ENCODE assay signal across 9 mouse cellular contexts in the genomic region with DNA sequence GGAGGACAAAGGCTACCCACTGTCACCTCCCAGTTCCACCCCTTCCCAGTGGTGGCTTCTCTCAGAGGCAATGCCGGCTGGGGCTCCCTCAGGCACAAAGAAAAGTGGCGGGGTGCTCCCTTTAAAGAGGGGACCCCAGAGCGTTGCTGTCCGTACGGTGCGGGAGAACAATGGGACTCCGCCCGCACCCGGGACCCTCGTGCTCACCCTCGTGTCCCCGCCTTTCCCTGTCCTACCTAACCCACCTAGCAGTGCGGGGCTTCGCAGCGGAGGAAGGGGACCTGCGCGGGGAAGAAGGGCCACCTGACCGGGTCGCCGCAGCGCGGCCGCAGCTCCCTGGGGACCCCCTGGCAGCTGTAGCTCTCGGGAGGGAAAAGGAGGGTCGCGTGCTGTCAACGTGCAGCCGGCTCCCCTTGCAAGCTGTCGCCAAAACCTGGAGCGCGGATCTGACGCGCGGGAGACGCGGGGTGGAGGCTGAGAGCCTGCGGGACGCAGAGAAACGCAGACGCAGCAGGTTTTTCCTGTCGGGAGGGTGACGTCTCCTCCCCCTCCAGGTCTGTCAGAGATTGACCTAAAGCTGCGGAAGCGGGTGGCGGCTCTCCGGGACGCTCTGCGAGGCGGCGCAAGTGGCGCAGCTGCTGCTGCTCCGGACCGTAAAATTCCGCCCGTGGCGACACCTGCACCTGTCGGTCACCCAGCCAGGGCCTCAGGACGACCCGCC. TPM values are rescaled to one million over a fixed set of nuclear protein-coding genes. Genes with fewer than 3 reads are reported as not detected.
DNase-seq lines count a peak whose midpoint lies in the region; ATAC-seq and TF ChIP-seq lines count a peak whose summit lies in the region.
"Had no signal": no experiment of that assay in that cellular context is flagged by ENCODE, and none has a peak within 500 bp of the region (broad histone marks: within the 10 kb centered on the region; RNA-seq: fewer than 3 reads in every experiment).

No protein-coding gene starts in this region.

- TF ChIP-seq POLR2A in bone marrow macrophage, adult 2 months (IDR thresholded peaks at IDR 0.05; ENCODE audit: borderline replicate concordance, low read depth, low read length) = no peak
- TF ChIP-seq POLR2A in embryonic fibroblast, embryonic 13.5 days (IDR thresholded peaks at IDR 0.05; ENCODE audit: low read depth, low read length) = 0 out of 2 replicates have a peak, but pooled peaks have one; percentile 22

- TF ChIP-seq CTCF in bone marrow macrophage, adult 2 months (IDR thresholded peaks at IDR 0.05; ENCODE audit: low read depth, low read length) = no peak
- TF ChIP-seq CTCF in embryonic fibroblast, embryonic 13.5 days (IDR thresholded peaks at IDR 0.05; ENCODE audit: borderline replicate concordance, insufficient read depth, low read length) = no peak

- no peaks in the 10 kb centered on the region for H3K27me3 ChIP-seq in heart, embryonic 11.5 days (ENCODE audit: control insufficient read depth, insufficient read depth, low read length)
- H3K27me3 ChIP-seq in kidney, embryonic 16.5 days (ENCODE audit: insufficient read depth, low read length) = peaks cover 12% of the 10 kb centered on the region; the same call in 1 of the 2 replicates
- peaks cover 27% of the 10 kb centered on the region for H3K27me3 ChIP-seq in liver, embryonic 12.5 days (replicated peaks)

- H3K4me3 ChIP-seq in bone marrow macrophage, adult 2 months (ENCODE audit: insufficient read depth, low read length) = peak overlapping the region; percentile 75
- H3K4me3 ChIP-seq in embryonic fibroblast, embryonic 13.5 days (ENCODE audit: insufficient read depth, low read length) = peak overlapping the region; percentile 88
- peak overlapping the region; percentile 81 for H3K4me3 ChIP-seq in heart, embryonic 11.5 days (ENCODE audit: low read depth, low read length)
- H3K4me3 ChIP-seq in kidney, embryonic 16.5 days (ENCODE audit: low read length) = peak overlapping the region; percentile 74
- H3K4me3 ChIP-seq in liver, embryonic 12.5 days = peak overlapping the region; percentile 86

- H3K9ac ChIP-seq in heart, embryonic 11.5 days (ENCODE audit: low read depth, low read length) = peak overlapping the region; percentile 88
- H3K9ac ChIP-seq in kidney, embryonic 16.5 days (replicated peaks; ENCODE audit: low read length) = peak overlapping the region; percentile 80
- peak overlapping the region; percentile 95 for H3K9ac ChIP-seq in liver, embryonic 12.5 days

- peak; percentile 43 for ATAC-seq in heart, embryonic 11.5 days (replicated peaks; ENCODE audit: insufficient number of reproducible peaks, low FRiP score, low TSS enrichment)
- peak; percentile 73 for ATAC-seq in kidney, embryonic 16.5 days (ENCODE audit: low FRiP score, low TSS enrichment)
- peak; percentile 10 for ATAC-seq in liver, embryonic 12.5 days

- DNase-seq in A20 (ENCODE audit: low read depth, low spot score) = peak; percentile 88
- peak; percentile 77 for DNase-seq in naive thymus-derived CD4-positive, alpha-beta T cell, adult 2 months (ENCODE audit: low read depth)
- DNase-seq in spleen, postnatal 4 days (ENCODE audit: low spot score in 2 of 2) = peak; percentile 74 to 90

- peaks cover 29% of the 10 kb centered on the region for H3K4me1 ChIP-seq in bone marrow macrophage, adult 2 months (ENCODE audit: control insufficient read depth, insufficient read depth, low read length)
- peaks cover 15% of the 10 kb centered on the region for H3K4me1 ChIP-seq in embryonic fibroblast, embryonic 13.5 days (ENCODE audit: control insufficient read depth, insufficient read depth, low read length)
- peaks cover 13% of the 10 kb centered on the region for H3K4me1 ChIP-seq in heart, embryonic 11.5 days (ENCODE audit: control insufficient read depth, insufficient read depth, low read length)
- H3K4me1 ChIP-seq in kidney, embryonic 16.5 days (ENCODE audit: insufficient read depth, low read length) = peaks cover 7% of the 10 kb centered on the region
- peaks cover 53% of the 10 kb centered on the region for H3K4me1 ChIP-seq in liver, embryonic 12.5 days

- no peak overlapping the region for H3K27ac ChIP-seq in bone marrow macrophage, adult 2 months (ENCODE audit: insufficient read depth, low read depth, low read length)
- H3K27ac ChIP-seq in embryonic fibroblast, embryonic 13.5 days (ENCODE audit: insufficient read depth, low read length) = peak overlapping the region; percentile 6; the same call in 1 of the 2 replicates
- peak overlapping the region; percentile 74 for H3K27ac ChIP-seq in heart, embryonic 11.5 days (ENCODE audit: low read depth, low read length)
- H3K27ac ChIP-seq in kidney, embryonic 16.5 days (ENCODE audit: low read length) = no peak overlapping the region
- H3K27ac ChIP-seq in liver, embryonic 12.5 days = peak overlapping the region; percentile 91

- under 1% methylated on average over 59 of the region's 59 CpGs for WGBS in heart, embryonic 11.5 days (ENCODE audit: insufficient replicate concordance)
- WGBS in kidney, embryonic 16.5 days = under 1% methylated on average over 55 of the region's 59 CpGs
- under 1% methylated on average over 59 of the region's 59 CpGs for WGBS in liver, embryonic 12.5 days (ENCODE audit: insufficient replicate concordance)

- no peaks in the 10 kb centered on the region for H3K36me3 ChIP-seq in heart, embryonic 11.5 days (ENCODE audit: control insufficient read depth, insufficient read depth, low read length)
- no peaks in the 10 kb centered on the region for H3K36me3 ChIP-seq in kidney, embryonic 16.5 days (ENCODE audit: insufficient read depth, low read length)
- H3K36me3 ChIP-seq in liver, embryonic 12.5 days = peaks cover 14% of the 10 kb centered on the region
- H3K36me3 ChIP-seq: G1E had no signal

- peak overlapping the region; percentile 100 for H3K4me2 ChIP-seq in heart, embryonic 11.5 days
- peak overlapping the region; percentile 100 for H3K4me2 ChIP-seq in kidney, embryonic 16.5 days (replicated peaks; ENCODE audit: low read depth, low read length)
- peak overlapping the region; percentile 98 for H3K4me2 ChIP-seq in liver, embryonic 12.5 days

- H3K9me3 ChIP-seq in heart, embryonic 11.5 days (replicated peaks; ENCODE audit: control insufficient read depth, low read length) = no peaks in the 10 kb centered on the region
- no peaks in the 10 kb centered on the region for H3K9me3 ChIP-seq in kidney, embryonic 16.5 days (ENCODE audit: low read length)
- no peaks in the 10 kb centered on the region for H3K9me3 ChIP-seq in liver, embryonic 12.5 days (replicated peaks)

RNA-seq across cellular contexts. Expression of gene Cdc42ep3, which starts 0.5 kb away (rescaled TPM):
- polyA plus RNA-seq in bone marrow macrophage, adult 2 months (2012; ENCODE audit: insufficient read depth, insufficient read length, missing spikeins) = 28.2 and 36.1 TPM in 2 replicates
- polyA plus RNA-seq in embryonic fibroblast, embryonic 13.5 days (2011; ENCODE audit: insufficient read length, low read depth, missing spikeins) = 102 and 120 TPM in 2 replicates
- 35.0 and 36.0 TPM in 2 replicates for polyA plus RNA-seq in heart, embryonic 11.5 days (2014; fragmentation: Nextera tagmentation; extraction: Ambion mirVana)
- 52.2 and 56.8 TPM in 2 replicates for polyA plus RNA-seq in kidney, embryonic 16.5 days (2015; fragmentation: Nextera tagmentation; extraction: Ambion mirVana)
- 61.1 and 64.3 TPM in 2 replicates for polyA plus RNA-seq in liver, embryonic 12.5 days (2016; fragmentation: Nextera tagmentation; extraction: Ambion mirVana)
- polyA plus RNA-seq: G1E had no signal

Comparison
In these comparisons a context has a peak if more than half of its experiments do, and no peak if none do; other contexts are left out.
1. H3K27ac ChIP-seq: peak in embryonic fibroblast, embryonic 13.5 days (single experiment), heart, embryonic 11.5 days (single experiment) and liver, embryonic 12.5 days (single experiment); none in bone marrow macrophage, adult 2 months (single experiment) and kidney, embryonic 16.5 days (single experiment).
2. ATAC-seq: peak in every context shown above with its lines; median percentile 73 in kidney, embryonic 16.5 days; 43 in heart, embryonic 11.5 days; 10 in liver, embryonic 12.5 days.
3. Peak in every context shown above with its lines, with median percentiles within 50 percentile points of each other: DNase-seq, H3K4me3 ChIP-seq, H3K4me2 ChIP-seq and H3K9ac ChIP-seq.